Mouse (Mus musculus): ENCODE results near the gene Tmpo. TPM values are rescaled to one million over a fixed set of nuclear protein-coding genes. Genes with fewer than 3 reads are reported as not detected.
A peak's percentile ranks its signal among the peaks of the same experiment; 100 is the strongest.

Gene Tmpo
- 66.1 and 77.0 TPM in 2 replicates for polyA plus RNA-seq (2012; rRNA removed)

GRCm38 (mm10) chr10:91180761-91181460 is at the start of gene Tmpo:
Gene Tmpo (minus strand): TSS chr10:91181315.
- DNase-seq (ENCODE audit: low spot score) = no peak

DNA sequence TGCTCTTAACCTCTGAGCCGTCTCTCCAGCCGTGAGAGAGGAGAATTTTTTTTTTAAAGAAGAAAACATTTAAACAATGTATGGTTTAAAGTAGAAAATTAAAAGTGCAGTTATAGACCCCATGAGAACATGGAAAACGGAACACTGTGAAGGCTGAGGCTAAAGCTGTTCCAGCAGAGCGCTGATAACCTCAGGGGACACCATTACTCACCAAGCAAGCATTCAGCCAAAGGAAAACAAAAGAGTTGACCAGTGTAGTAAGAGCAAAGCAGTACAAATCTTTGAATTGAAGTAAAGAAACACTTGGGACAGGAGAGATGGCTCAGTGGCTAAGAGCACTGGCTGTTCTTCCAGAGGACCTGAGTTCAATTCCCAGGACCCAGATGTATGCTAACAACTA is 49.3 kb upstream of the Tmpo start:
- no peak for DNase-seq (ENCODE audit: low spot score)

GRCm38 (mm10) chr10:91229518-91229961 is 48.4 kb upstream of the Tmpo start:
- DNase-seq (ENCODE audit: low spot score) = no peak

DNA sequence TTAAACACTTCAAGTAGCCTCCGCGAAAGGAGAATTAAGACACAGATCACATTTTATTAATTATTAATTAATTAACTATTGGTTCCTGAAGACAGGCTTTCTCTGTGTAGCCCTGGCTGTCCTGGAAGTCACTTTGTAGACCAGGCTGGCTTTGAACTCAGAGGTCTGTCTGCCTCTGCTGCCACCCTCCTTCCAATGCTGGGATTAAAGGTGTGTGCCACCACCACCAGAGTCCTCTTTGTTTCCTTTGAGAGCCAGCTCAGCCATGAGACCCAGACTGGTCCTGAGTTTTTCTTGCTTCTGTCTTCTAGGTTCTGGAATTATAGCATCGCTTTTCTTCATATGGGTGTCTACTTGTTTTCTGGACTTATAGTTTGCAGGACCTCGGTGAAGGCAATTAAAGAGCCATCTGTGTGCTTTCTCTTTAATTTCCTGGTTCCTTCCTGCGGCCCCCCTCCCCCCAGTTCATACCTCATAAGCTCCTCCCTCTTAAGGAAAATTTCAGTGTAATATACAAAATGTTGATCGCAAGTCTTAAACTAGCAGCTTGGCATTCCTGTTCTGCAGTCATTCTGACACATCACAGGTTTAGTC is 47.9 kb upstream of the Tmpo start:
- DNase-seq (ENCODE audit: low spot score) = no peak

DNA sequence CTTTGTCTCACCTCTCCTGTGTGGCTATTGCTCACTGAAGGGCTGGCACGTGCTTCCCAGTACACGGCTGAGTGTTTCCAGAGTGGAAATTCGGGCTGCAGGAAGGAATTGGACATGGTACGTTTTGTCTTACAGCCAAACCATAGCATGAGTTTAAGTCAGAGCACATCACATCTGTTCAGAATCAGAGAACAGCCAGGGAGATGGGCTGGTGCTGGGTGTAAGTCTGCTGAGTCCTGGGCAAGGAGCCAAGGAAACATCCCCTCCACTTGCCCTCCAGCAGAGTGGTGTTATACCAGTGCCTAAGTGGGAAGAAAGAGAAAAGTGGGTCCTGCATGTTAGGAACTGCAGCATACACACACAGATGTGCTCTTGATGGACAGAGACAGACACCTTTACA is 45.9 kb upstream of the Tmpo start:
- no peak for DNase-seq (ENCODE audit: low spot score)

- no peak for DNase-seq (ENCODE audit: low spot score)
Observed at GRCm38 (mm10) chr10:91222398-91223236, 41.5 kb upstream of the Tmpo start.

DNA sequence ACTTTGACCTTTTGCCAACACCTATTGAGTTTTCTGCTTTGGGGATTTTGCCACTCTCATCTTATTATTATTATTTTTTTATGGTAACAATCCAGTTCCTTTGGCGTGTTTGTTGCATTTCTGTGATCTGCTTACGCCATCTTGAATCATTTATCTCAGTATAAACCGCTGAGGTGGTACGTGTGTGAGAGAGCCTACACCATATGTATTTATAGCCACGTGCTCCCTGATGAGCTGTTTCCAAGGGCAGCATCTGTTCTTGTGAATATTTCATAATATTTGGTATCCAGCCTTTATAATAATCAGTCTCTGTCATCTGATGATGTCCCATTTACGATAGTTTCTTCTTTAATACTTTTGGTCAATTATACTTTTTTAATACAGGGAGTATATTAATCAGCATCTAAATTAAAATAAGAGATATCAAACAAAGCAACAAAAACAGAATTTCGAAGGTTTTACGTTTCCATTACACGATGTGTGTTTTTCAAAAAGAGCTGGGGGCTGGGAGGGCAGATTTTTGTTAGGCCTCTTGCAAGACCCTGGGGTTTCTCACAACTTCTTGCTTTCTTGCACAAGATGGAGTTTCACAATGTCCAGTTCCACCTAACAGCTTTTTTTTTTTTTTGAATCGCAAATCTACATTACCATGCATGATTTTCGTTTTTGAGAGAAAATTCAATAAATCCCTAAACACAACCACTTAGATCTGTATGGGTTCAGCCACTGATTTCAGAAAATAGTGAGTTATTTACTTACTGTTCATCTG is 28.0 kb upstream of the Tmpo start:
- DNase-seq (ENCODE audit: low spot score) = no peak

- no peak for DNase-seq (ENCODE audit: low spot score)
Observed at GRCm38 (mm10) chr10:91208461-91208860, 27.3 kb upstream of the Tmpo start.

GRCm38 (mm10) chr10:91207275-91207674 is 26.2 kb upstream of the Tmpo start:
- DNase-seq (ENCODE audit: low spot score) = no peak

DNA sequence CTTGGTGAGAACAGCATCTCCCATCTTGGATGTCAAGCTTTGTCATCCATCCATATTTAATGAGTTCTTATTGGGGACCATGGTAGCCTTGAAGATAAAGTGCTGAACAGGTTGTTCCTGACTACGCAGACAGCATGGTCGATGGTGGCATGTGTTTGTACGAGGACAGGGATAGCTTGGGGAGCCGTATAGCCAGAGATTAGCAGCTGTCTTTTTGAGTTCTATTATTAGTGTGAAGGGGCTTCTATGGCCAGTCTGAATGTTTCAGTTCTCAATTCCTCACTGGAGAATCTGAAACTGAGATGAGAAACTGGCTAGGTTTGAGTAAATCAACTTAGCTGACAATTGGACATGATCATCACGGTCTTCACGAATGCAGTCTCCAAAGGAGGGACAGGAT is 24.5 kb upstream of the Tmpo start:
- no peak for DNase-seq (ENCODE audit: low spot score)

GRCm38 (mm10) chr10:91200581-91200980 is 19.5 kb upstream of the Tmpo start:
- no peak for DNase-seq (ENCODE audit: low spot score)

DNA sequence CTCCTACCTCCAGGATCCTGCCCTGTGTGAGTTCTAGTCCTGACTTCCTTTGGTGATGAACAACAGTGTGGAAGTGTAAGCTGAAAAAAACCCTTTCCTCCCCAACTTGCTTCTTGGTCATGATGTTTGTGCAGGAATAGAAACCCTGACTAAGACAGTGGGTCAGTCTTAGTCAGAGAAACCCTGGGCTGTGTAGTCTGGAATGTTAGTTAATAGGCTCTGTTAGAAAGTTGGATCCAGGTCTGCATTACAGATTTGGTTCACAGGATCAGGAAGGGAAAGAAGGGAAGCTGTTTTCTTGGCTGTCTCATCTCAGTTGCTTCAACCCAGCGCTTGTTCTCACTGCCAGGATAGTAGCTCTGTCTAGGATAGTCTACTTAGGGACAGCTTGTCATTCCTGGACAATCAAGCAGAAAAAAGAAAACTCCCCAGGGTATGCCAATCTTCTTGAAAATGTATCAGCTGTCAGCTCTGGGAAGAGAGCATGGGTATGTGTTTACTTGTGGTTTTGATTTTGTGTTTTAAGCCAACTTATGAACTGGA is 18.2 kb upstream of the Tmpo start:
- DNase-seq (ENCODE audit: low spot score) = no peak

DNA sequence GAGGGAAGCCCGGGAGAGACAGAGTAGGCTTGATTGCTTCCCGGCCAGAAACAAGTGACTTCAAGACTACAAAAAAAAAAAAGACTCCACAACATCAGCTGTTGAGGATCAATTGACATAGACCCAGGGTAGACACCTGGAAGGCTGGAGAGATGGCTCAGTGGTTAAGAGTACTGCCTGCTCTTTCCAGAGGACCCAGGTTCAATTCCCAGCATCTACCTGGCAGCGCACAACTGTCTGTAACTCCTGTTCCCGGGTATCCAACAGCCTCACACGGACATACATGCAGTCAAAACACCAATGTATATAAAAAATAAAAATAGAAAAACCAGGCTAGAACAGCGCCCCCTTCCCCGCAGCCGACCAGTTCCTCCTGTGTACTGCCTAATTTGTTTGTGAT is 16.6 kb upstream of the Tmpo start:
- no peak for DNase-seq (ENCODE audit: low spot score)

- no peak for DNase-seq (ENCODE audit: low spot score)
Observed at GRCm38 (mm10) chr10:91196778-91197177, 15.7 kb upstream of the Tmpo start.

DNA sequence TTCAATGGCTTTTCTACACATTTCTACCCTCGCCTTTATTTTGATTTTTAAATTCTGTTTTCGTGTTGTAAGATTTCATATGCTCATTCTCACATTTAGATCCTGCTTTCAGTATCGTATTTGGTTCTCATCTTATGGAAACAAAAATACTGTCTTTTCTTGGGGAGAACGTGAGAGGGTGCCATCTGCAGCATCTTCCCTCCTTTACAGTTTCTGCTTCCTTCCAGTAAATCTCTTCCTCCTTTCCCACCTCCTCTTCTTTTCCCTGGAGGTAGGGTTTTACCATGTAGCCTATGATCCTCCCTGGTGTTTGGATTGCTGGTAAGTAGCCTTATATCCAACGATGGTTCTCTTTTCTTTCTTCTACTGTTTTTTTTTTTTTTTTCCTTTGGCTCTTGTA is 14.6 kb upstream of the Tmpo start:
- DNase-seq (ENCODE audit: low spot score) = no peak

GRCm38 (mm10) chr10:91195091-91195490 is 14.0 kb upstream of the Tmpo start:
- no peak for DNase-seq (ENCODE audit: low spot score)

- DNase-seq (ENCODE audit: low spot score) = no peak
Observed at GRCm38 (mm10) chr10:91191851-91192250, 10.7 kb upstream of the Tmpo start.

DNA sequence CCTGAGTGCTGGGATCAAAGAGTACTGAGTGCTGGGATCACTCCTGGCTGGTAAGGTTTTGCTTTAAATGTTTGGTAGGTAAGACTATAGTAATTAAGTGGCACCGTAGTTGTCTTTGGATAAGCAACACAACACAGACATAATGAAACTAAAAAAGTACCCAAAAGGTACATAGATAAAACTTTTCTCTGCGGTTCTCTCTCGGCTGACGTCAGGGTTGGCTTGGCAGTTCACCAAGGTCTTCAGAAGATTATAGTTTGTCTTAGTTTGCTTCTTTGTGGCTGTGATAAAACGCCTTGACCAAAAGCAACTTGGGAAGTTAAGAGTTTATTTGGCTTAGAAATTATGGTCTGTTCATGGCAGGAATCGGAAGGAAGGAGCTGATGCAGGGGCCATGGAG is 8.4 kb upstream of the Tmpo start:
- DNase-seq (ENCODE audit: low spot score) = no peak

DNA sequence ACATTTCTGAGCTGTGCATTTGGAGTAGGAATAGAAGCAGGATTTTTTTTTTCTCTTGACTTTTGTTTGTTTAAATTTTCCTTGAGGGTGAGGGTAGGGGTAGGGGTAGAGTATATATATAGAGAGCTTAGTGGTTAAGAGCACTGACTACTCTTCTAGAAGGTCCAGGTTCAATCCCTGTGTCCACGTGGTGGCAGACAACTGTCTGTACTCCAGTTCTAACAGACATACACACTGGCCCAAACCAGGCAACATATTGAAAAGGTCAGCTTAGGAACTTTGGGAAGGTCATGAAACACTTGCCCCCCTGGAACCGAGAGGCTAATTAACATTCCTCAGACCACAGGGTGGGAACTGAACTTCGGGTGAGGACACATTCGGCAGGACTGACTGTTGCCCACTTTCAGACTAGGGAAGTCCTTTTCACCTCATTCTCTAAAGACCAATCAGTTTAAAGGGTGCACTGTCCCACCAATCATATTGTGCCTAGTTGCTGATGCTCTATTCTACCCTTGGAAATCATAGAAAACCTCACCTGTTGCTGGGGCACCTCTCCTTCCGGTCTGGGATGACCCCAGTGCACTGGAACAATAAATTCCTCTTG is 7.7 kb upstream of the Tmpo start:
- no peak for DNase-seq (ENCODE audit: low spot score)

DNA sequence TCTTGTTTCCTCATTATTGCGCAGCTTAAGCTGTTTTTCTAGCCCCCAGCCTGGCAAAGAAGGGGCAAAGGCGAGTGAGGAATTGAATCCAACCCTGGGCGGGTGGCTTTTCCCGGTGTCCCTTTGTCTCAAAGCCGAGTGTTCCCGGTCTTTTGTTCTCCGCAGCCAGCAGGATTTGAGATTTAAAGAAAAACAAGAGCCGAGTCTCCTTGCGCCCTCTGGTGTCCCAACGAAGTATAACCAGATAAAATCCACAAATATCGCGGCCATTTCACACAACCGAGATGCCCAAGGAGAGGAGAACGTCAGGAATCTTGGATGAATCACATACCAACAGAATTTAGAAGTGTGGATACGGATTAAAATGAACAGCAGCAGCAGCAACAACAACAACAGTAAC is 6.8 kb upstream of the Tmpo start:
- peak; percentile 44 for DNase-seq (ENCODE audit: low spot score)

DNA sequence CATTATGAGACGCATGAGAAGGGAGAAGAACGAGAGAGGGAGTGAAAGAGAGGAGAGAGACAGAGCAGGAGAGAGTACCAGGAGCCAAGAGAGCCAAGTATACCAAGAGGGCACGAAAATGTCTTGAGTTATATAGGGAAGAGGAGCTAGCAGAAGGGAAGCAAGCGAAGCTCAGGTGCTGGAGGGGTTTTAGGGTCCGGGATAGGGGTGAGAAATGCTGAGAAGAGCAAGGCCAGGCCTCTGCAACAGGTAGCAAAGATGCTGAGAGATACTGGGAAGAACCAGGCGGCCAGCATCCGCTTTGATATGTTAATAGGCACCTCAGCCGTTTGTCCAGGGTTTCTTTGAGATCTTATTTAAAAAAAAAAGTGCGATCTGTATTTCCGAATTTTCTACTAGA is 6.2 kb upstream of the Tmpo start:
- no peak for DNase-seq (ENCODE audit: low spot score)

All from urinary bladder, adult 2 months (tissue).